In the genomic region with DNA sequence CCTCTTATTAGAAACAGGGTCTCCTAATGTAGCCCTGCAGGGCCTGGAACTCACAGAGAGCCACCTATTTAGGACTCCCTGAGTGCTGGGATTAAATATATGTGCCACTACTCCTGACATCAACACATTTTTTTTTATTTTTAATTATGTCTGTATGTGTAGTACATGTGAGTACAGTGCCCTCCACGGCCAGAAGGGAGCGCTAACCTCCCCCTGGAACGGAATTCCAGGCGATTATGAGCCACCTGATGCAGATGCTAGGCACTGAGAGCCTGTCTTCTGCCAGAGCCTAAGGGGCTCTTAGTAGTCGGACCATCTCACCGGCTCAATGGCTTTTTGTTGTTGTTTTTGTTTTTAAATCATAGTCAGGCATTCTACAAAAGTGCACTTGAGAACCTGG, we compare ENCODE assay signal across 10 mouse cellular contexts. TPM values are rescaled to one million over a fixed set of nuclear protein-coding genes. Genes with fewer than 3 reads are reported as not detected.
DNase-seq lines count a peak whose midpoint lies in the region; ATAC-seq and TF ChIP-seq lines count a peak whose summit lies in the region.
"Had no signal": no experiment of that assay in that cellular context is flagged by ENCODE, and none has a peak within 500 bp of the region (broad histone marks: within the 10 kb centered on the region; RNA-seq: fewer than 3 reads in every experiment).

No protein-coding gene starts in this region.

- ATAC-seq in liver, embryonic 14.5 days (ENCODE audit: insufficient read depth) = no peak
- no peak for ATAC-seq in liver, embryonic 12.5 days

- H3K4me2 ChIP-seq in liver, embryonic 14.5 days (ENCODE audit: low read depth) = no peak overlapping the region
- no peak overlapping the region for H3K4me2 ChIP-seq in liver, embryonic 12.5 days

- no peaks in the 10 kb centered on the region for H3K4me1 ChIP-seq in liver, embryonic 14.5 days (replicated peaks; ENCODE audit: control insufficient read depth in 2 of 2, insufficient read depth in 2 of 2, low read length in 1 of 2)
- peaks cover 20% of the 10 kb centered on the region for H3K4me1 ChIP-seq in liver, embryonic 12.5 days

- WGBS in liver, embryonic 14.5 days (ENCODE audit: insufficient replicate concordance) = 38% methylated on average over 6 of the region's 6 CpGs
- 32% methylated on average over 6 of the region's 6 CpGs for WGBS in liver, embryonic 12.5 days (ENCODE audit: insufficient replicate concordance)

- DNase-seq in cerebellum, postnatal 14 days = peak; percentile 51 to 80
- no peak for DNase-seq in cerebellum, adult 11 months
- no peak for DNase-seq in liver, embryonic 14.5 days (ENCODE audit: low read depth in 3 of 3, low spot score in 3 of 3)
- DNase-seq in embryo, embryonic 11 days = peak; percentile 30
- peak; percentile 56 for DNase-seq in mesoderm, embryonic 11.5 days (ENCODE audit: low read depth, low spot score)
- DNase-seq in gastrocnemius, postnatal 36 days = no peak
- DNase-seq in layer of hippocampus, adult 18-20 months (ENCODE audit: low spot score in 2 of 2) = no peak

- no peak for TF ChIP-seq EP300 in liver, embryonic 14.5 days (IDR thresholded peaks at IDR 0.05; ENCODE audit: low read depth)

- peak; percentile 62 for TF ChIP-seq CTCF in liver, embryonic 14.5 days (IDR thresholded peaks at IDR 0.05; ENCODE audit: low read depth)

- no peaks in the 10 kb centered on the region; the same call in 1 of the 2 replicates for H3K27me3 ChIP-seq in liver, embryonic 14.5 days (ENCODE audit: control insufficient read depth, insufficient read depth, low read length)
- peaks cover 26% of the 10 kb centered on the region for H3K27me3 ChIP-seq in liver, embryonic 12.5 days (replicated peaks)
- H3K27me3 ChIP-seq: stomach, embryonic 15.5 days had no signal

- H3K9me3 ChIP-seq in liver, embryonic 14.5 days (ENCODE audit: control insufficient read depth, low read length) = no peaks in the 10 kb centered on the region
- no peaks in the 10 kb centered on the region for H3K9me3 ChIP-seq in liver, embryonic 12.5 days (replicated peaks)
- H3K9me3 ChIP-seq: stomach, embryonic 15.5 days had no signal

- no peak overlapping the region for H3K27ac ChIP-seq in liver, embryonic 14.5 days
- H3K27ac ChIP-seq in liver, embryonic 12.5 days = no peak overlapping the region
- H3K27ac ChIP-seq: stomach, embryonic 15.5 days had no signal

- no peak overlapping the region for H3K4me3 ChIP-seq in liver, embryonic 14.5 days (ENCODE audit: insufficient read depth in 1 of 2, low read depth in 2 of 2, low read length in 2 of 2)
- H3K4me3 ChIP-seq in liver, embryonic 12.5 days = no peak overlapping the region

- no peak overlapping the region for H3K9ac ChIP-seq in liver, embryonic 14.5 days (replicated peaks)
- H3K9ac ChIP-seq in liver, embryonic 12.5 days = no peak overlapping the region
- H3K9ac ChIP-seq: stomach, embryonic 15.5 days had no signal

- intact Hi-C loops in gastrocnemius, postnatal 36 days (cut with DNase I) = loop anchor here (5.0 kb wide), 1 partner anchor 201 kb away; no protein-coding TSS in a partner anchor

- peaks cover 2% of the 10 kb centered on the region; the same call in 1 of the 2 replicates for H3K36me3 ChIP-seq in liver, embryonic 14.5 days (replicated peaks; ENCODE audit: control insufficient read depth, insufficient read depth, low read depth)
- peaks cover 35% of the 10 kb centered on the region for H3K36me3 ChIP-seq in liver, embryonic 12.5 days
- H3K36me3 ChIP-seq: stomach, embryonic 15.5 days had no signal

RNA-seq across cellular contexts. Expression of gene Gnmt, which starts 0.9 kb away (rescaled TPM):
- polyA plus RNA-seq in liver, embryonic 14.5 days (2012; rRNA removed) = 15.7 and 18.3 TPM in 2 replicates
- 30.8 and 31.2 TPM in 2 replicates for polyA plus RNA-seq in liver, embryonic 14.5 days (2014; fragmentation: Nextera tagmentation; extraction: Ambion mirVana)
- polyA plus RNA-seq in liver, embryonic 12.5 days (2016; fragmentation: Nextera tagmentation; extraction: Ambion mirVana) = 5.8 and 6.7 TPM in 2 replicates
- 1 to 10 TPM; 1.1 to 2.1 TPM for total RNA-seq in gastrocnemius, postnatal 36 days (2021)
- total RNA-seq in layer of hippocampus, adult 18-20 months (2021) = 1 to 10 TPM in 1 of 2 experiments, not detected in 1; 1.1 TPM

RNA-seq across cellular contexts. Expression of gene Pex6, which starts 16.8 kb away (rescaled TPM):
- polyA plus RNA-seq in liver, embryonic 14.5 days (2012; rRNA removed) = 9.3 and 9.6 TPM in 2 replicates
- polyA plus RNA-seq in liver, embryonic 14.5 days (2014; fragmentation: Nextera tagmentation; extraction: Ambion mirVana) = 5.3 and 7.1 TPM in 2 replicates
- polyA plus RNA-seq in liver, embryonic 12.5 days (2016; fragmentation: Nextera tagmentation; extraction: Ambion mirVana) = 20.7 and 21.1 TPM in 2 replicates
- 10 to 100 TPM; 12.7 to 15.2 TPM for total RNA-seq in gastrocnemius, postnatal 36 days (2021)
- total RNA-seq in layer of hippocampus, adult 18-20 months (2021) = 10 to 100 TPM; 55.5 to 62.4 TPM

RNA-seq across cellular contexts. Expression of gene Ppp2r5d, which starts 23.1 kb away (rescaled TPM):
- polyA plus RNA-seq in liver, embryonic 14.5 days (2012; rRNA removed) = 21.3 and 24.1 TPM in 2 replicates
- 23.6 and 24.4 TPM in 2 replicates for polyA plus RNA-seq in liver, embryonic 14.5 days (2014; fragmentation: Nextera tagmentation; extraction: Ambion mirVana)
- polyA plus RNA-seq in liver, embryonic 12.5 days (2016; fragmentation: Nextera tagmentation; extraction: Ambion mirVana) = 48.3 and 49.1 TPM in 2 replicates
- total RNA-seq in gastrocnemius, postnatal 36 days (2021) = 10 to 100 TPM; 23.4 to 26.7 TPM
- total RNA-seq in layer of hippocampus, adult 18-20 months (2021) = 10 to 100 TPM; 89.3 to 90.9 TPM

RNA-seq across cellular contexts. Expression of gene Cnpy3, which starts 24.0 kb away (rescaled TPM):
- 15.0 and 18.0 TPM in 2 replicates for polyA plus RNA-seq in liver, embryonic 14.5 days (2012; rRNA removed)
- polyA plus RNA-seq in liver, embryonic 14.5 days (2014; fragmentation: Nextera tagmentation; extraction: Ambion mirVana) = 17.7 and 20.7 TPM in 2 replicates
- polyA plus RNA-seq in liver, embryonic 12.5 days (2016; fragmentation: Nextera tagmentation; extraction: Ambion mirVana) = 39.6 and 39.7 TPM in 2 replicates
- total RNA-seq in gastrocnemius, postnatal 36 days (2021) = 1 to 10 TPM; 7.6 to 8.9 TPM
- 10 to 100 TPM; 66.6 to 71.8 TPM for total RNA-seq in layer of hippocampus, adult 18-20 months (2021)

RNA-seq across cellular contexts. Expression of gene Ptcra, which starts 35.5 kb away (rescaled TPM):
- polyA plus RNA-seq in liver, embryonic 14.5 days (2012; rRNA removed) = 0.04 TPM in 2 replicates
- 0.10 and 0.18 TPM in 2 replicates for polyA plus RNA-seq in liver, embryonic 14.5 days (2014; fragmentation: Nextera tagmentation; extraction: Ambion mirVana)
- 0.60 and 0.62 TPM in 2 replicates for polyA plus RNA-seq in liver, embryonic 12.5 days (2016; fragmentation: Nextera tagmentation; extraction: Ambion mirVana)
- total RNA-seq in gastrocnemius, postnatal 36 days (2021) = not detected
- total RNA-seq in layer of hippocampus, adult 18-20 months (2021) = under 1 TPM in 1 of 2 experiments, not detected in 1; 0.25 TPM
- total RNA-seq: layer of hippocampus, postnatal 25 days had no signal

Comparison
In these comparisons a context has a peak if more than half of its experiments do, and no peak if none do; other contexts are left out.
1. DNase-seq: peak in cerebellum, postnatal 14 days (2 of 2), embryo, embryonic 11 days (single experiment) and mesoderm, embryonic 11.5 days (single experiment); none in cerebellum, adult 11 months (single experiment), liver, embryonic 14.5 days (0 of 3), gastrocnemius, postnatal 36 days (0 of 2) and layer of hippocampus, adult 18-20 months (0 of 2).